Mouse (Mus musculus) cortical plate, adult 2 months (tissue): ENCODE data around the gene Vps37d.

Experiments used
- CTCF ChIP-seq: fragments of 200-500 bp; IDR thresholded peaks from 2 replicates; pipeline ENCODE4 v1.5.1; 2011; ENCODE audit warnings: mild to moderate bottlenecking, control low read depth, low read length; ENCODE audit not compliant: insufficient read depth; ENCODE audit errors: extremely low read depth
- POLR2A ChIP-seq: fragments of 200-500 bp; IDR thresholded peaks from 2 replicates; pipeline ENCODE4 v1.6.1; 2011; ENCODE audit warnings: mild to moderate bottlenecking, low read length, control low read depth; ENCODE audit not compliant: insufficient read depth; ENCODE audit errors: extremely low read depth

- peak; percentile 78 for TF ChIP-seq POLR2A
- no peak for TF ChIP-seq CTCF
Measured at GRCm38 (mm10) chr5:135063629-135064381, 14.3 kb downstream of the Vps37d start, which contains the start of gene Dnajc30.
